Mouse (Mus musculus): ENCODE results near the gene Spcs2. TPM values are rescaled to one million over a fixed set of nuclear protein-coding genes. Genes with fewer than 3 reads are reported as not detected.

Gene Spcs2
- polyA plus RNA-seq, 1 experiment, result 78.5 TPM

- no peak for TF ChIP-seq CTCF (IDR thresholded peaks at IDR 0.05; ENCODE audit: borderline replicate concordance, insufficient read depth, low read depth, low read length)
- no peak for TF ChIP-seq POLR2A (IDR thresholded peaks at IDR 0.05; ENCODE audit: borderline replicate concordance, insufficient read depth, low read length)
- Histone ChIP-seq H3K27me3 (ENCODE audit: control insufficient read depth, insufficient read depth, low read length) (no peaks in the 10 kb centered on the region), H3K27ac (ENCODE audit: insufficient read depth, low read length) (no peak overlapping the region), H3K4me3 (replicated peaks; ENCODE audit: insufficient read depth, low read depth, low read length) (no peak overlapping the region), H3K4me1 (ENCODE audit: control insufficient read depth, insufficient read depth, low read length) (no peaks in the 10 kb centered on the region)
- 72% methylated on average over 5 of the region's 5 CpGs for WGBS
- no peak for DNase-seq
These were observed 12.7 kb downstream of the Spcs2 start for GRCm38 (mm10) chr7:99850534-99850933.

GRCm38 (mm10) chr7:99845533-99846236 is 17.6 kb downstream of the Spcs2 start:
- 93% methylated on average over 8 of the region's 8 CpGs for WGBS
- Histone ChIP-seq H3K27ac (ENCODE audit: insufficient read depth, low read length) (no peak overlapping the region), H3K4me3 (replicated peaks; ENCODE audit: insufficient read depth, low read depth, low read length) (no peak overlapping the region), H3K27me3 (ENCODE audit: control insufficient read depth, insufficient read depth, low read length) (no peaks in the 10 kb centered on the region), H3K4me1 (ENCODE audit: control insufficient read depth, insufficient read depth, low read length) (peaks cover 5% of the 10 kb centered on the region)
- DNase-seq, result no peak
- TF ChIP-seq CTCF (IDR thresholded peaks at IDR 0.05; ENCODE audit: borderline replicate concordance, insufficient read depth, low read depth, low read length) (no peak), POLR2A (IDR thresholded peaks at IDR 0.05; ENCODE audit: borderline replicate concordance, insufficient read depth, low read length) (no peak)

- no peak for DNase-seq
- Histone ChIP-seq H3K4me1 (ENCODE audit: control insufficient read depth, insufficient read depth, low read length) (peaks cover 5% of the 10 kb centered on the region), H3K27me3 (ENCODE audit: control insufficient read depth, insufficient read depth, low read length) (no peaks in the 10 kb centered on the region), H3K4me3 (replicated peaks; ENCODE audit: insufficient read depth, low read depth, low read length) (no peak overlapping the region), H3K27ac (ENCODE audit: insufficient read depth, low read length) (no peak overlapping the region)
- WGBS, result 93% methylated on average over 3 of the region's 3 CpGs
- no peak for TF ChIP-seq POLR2A (IDR thresholded peaks at IDR 0.05; ENCODE audit: borderline replicate concordance, insufficient read depth, low read length)
- no peak for TF ChIP-seq CTCF (IDR thresholded peaks at IDR 0.05; ENCODE audit: borderline replicate concordance, insufficient read depth, low read depth, low read length)
These were observed 25.0 kb downstream of the Spcs2 start for GRCm38 (mm10) chr7:99838241-99838640.

DNA sequence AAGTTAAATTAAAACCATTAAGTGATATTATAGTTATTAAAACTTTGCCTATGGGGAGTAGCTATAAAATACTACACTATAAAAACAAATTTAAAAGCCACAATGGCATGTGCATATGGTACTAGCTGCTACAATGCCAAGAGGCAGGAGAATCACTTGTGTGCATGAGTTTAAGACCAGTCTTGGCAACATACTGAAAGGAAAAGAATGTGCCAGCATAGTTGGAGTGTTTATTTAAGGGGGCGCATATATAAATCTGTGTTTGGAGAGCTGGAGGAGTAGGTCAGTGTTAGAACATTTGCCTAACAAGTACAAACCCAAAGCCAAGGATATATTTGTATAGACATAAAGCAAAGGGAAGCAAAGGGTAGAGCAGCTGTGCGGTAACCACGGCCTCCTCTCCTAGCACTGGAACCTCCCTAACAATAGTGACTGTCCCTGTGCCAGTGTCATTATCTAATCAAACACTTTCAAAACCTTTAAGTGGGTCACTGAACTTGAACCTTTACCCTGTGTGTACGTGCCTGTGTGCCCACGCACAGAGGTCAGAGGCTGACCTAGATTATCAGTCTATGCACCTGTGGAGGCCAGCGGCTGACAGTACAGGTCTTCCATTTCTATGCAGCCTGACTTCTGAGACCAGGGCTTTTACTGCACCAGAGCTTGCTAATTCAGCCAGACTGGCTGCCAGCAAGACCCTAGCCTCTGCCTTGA is 25.7 kb downstream of the Spcs2 start:
- peaks cover 5% of the 10 kb centered on the region for H3K4me1 ChIP-seq (ENCODE audit: control insufficient read depth, insufficient read depth, low read length)
- no peak for TF ChIP-seq POLR2A (IDR thresholded peaks at IDR 0.05; ENCODE audit: borderline replicate concordance, insufficient read depth, low read length)
- TF ChIP-seq CTCF (IDR thresholded peaks at IDR 0.05; ENCODE audit: borderline replicate concordance, insufficient read depth, low read depth, low read length), result no peak
- 94% methylated on average over 6 of the region's 6 CpGs for WGBS
- no peak overlapping the region for H3K27ac ChIP-seq (ENCODE audit: insufficient read depth, low read length)
- H3K27me3 ChIP-seq (ENCODE audit: control insufficient read depth, insufficient read depth, low read length), result no peaks in the 10 kb centered on the region
- no peak for DNase-seq
- H3K4me3 ChIP-seq (replicated peaks; ENCODE audit: insufficient read depth, low read depth, low read length), result no peak overlapping the region

GRCm38 (mm10) chr7:99836781-99837180 is 26.5 kb downstream of the Spcs2 start:
- Histone ChIP-seq H3K4me3 (replicated peaks; ENCODE audit: insufficient read depth, low read depth, low read length) (no peak overlapping the region), H3K4me1 (ENCODE audit: control insufficient read depth, insufficient read depth, low read length) (peaks cover 5% of the 10 kb centered on the region), H3K27ac (ENCODE audit: insufficient read depth, low read length) (no peak overlapping the region), H3K27me3 (ENCODE audit: control insufficient read depth, insufficient read depth, low read length) (no peaks in the 10 kb centered on the region)
- DNase-seq, result no peak
- TF ChIP-seq CTCF (IDR thresholded peaks at IDR 0.05; ENCODE audit: borderline replicate concordance, insufficient read depth, low read depth, low read length), result no peak
- 54% methylated on average over 4 of the region's 4 CpGs for WGBS

GRCm38 (mm10) chr7:99834314-99834853 is 28.9 kb downstream of the Spcs2 start:
- Histone ChIP-seq H3K4me3 (replicated peaks; ENCODE audit: insufficient read depth, low read depth, low read length) (no peak overlapping the region), H3K4me1 (ENCODE audit: control insufficient read depth, insufficient read depth, low read length) (no peaks in the 10 kb centered on the region), H3K27me3 (ENCODE audit: control insufficient read depth, insufficient read depth, low read length) (no peaks in the 10 kb centered on the region), H3K27ac (ENCODE audit: insufficient read depth, low read length) (no peak overlapping the region)
- no peak for TF ChIP-seq POLR2A (IDR thresholded peaks at IDR 0.05; ENCODE audit: borderline replicate concordance, insufficient read depth, low read length)
- TF ChIP-seq CTCF (IDR thresholded peaks at IDR 0.05; ENCODE audit: borderline replicate concordance, insufficient read depth, low read depth, low read length), result no peak
- no peak for DNase-seq
- 76% methylated on average over 5 of the region's 5 CpGs for WGBS

- WGBS, result 85% methylated on average over 2 of the region's 2 CpGs
- Histone ChIP-seq H3K4me3 (replicated peaks; ENCODE audit: insufficient read depth, low read depth, low read length) (no peak overlapping the region), H3K4me1 (ENCODE audit: control insufficient read depth, insufficient read depth, low read length) (no peaks in the 10 kb centered on the region), H3K27ac (ENCODE audit: insufficient read depth, low read length) (no peak overlapping the region), H3K27me3 (ENCODE audit: control insufficient read depth, insufficient read depth, low read length) (no peaks in the 10 kb centered on the region)
- no peak for DNase-seq
- TF ChIP-seq POLR2A (IDR thresholded peaks at IDR 0.05; ENCODE audit: borderline replicate concordance, insufficient read depth, low read length) (no peak), CTCF (IDR thresholded peaks at IDR 0.05; ENCODE audit: borderline replicate concordance, insufficient read depth, low read depth, low read length) (no peak)
These were observed 29.4 kb downstream of the Spcs2 start for GRCm38 (mm10) chr7:99833846-99834222.
